ENCODE assay signal across 8 mouse cellular contexts in genomic region chr13:63565320-63566017, GRCm38 (mm10). TPM values are rescaled to one million over a fixed set of nuclear protein-coding genes. Genes with fewer than 3 reads are reported as not detected.
DNase-seq lines count a peak whose midpoint lies in the region; ATAC-seq and TF ChIP-seq lines count a peak whose summit lies in the region.

No protein-coding gene starts in this region.

- peaks cover 5% of the 10 kb centered on the region; the same call in 1 of the 2 replicates for H3K79me2 ChIP-seq in liver, adult 2 months (ENCODE audit: control insufficient read depth, insufficient read depth, low read length)

- TF ChIP-seq POLR2A in ES-Bruce4 (IDR thresholded peaks at IDR 0.05; ENCODE audit: insufficient read depth, low read length) = no peak
- no peak for TF ChIP-seq POLR2A in liver, adult 2 months (IDR thresholded peaks at IDR 0.05; ENCODE audit: extremely low read depth, insufficient read depth, low read length)
- no peak for TF ChIP-seq POLR2A in olfactory bulb, adult 2 months (IDR thresholded peaks at IDR 0.05; ENCODE audit: insufficient read depth, low read depth, low read length)

- TF ChIP-seq CTCF in ES-Bruce4 (IDR thresholded peaks at IDR 0.05; ENCODE audit: low read depth, low read length) = no peak
- no peak for TF ChIP-seq CTCF in liver, adult 2 months (IDR thresholded peaks at IDR 0.05; ENCODE audit: low read depth, low read length)
- TF ChIP-seq CTCF in olfactory bulb, adult 2 months (IDR thresholded peaks at IDR 0.05; ENCODE audit: insufficient read depth, low read depth, low read length) = no peak

- no peaks in the 10 kb centered on the region for H3K9me3 ChIP-seq in heart, embryonic 12.5 days (replicated peaks)
- H3K9me3 ChIP-seq in ES-Bruce4 (replicated peaks; ENCODE audit: control insufficient read depth, insufficient read depth, low read length, poor library complexity, severe bottlenecking) = no peaks in the 10 kb centered on the region
- no peaks in the 10 kb centered on the region for H3K9me3 ChIP-seq in heart, embryonic 16.5 days (replicated peaks; ENCODE audit: control insufficient read depth, low read length)

- peaks cover under 1% of the 10 kb centered on the region; the same call in 1 of the 2 replicates for H3K36me3 ChIP-seq in heart, embryonic 12.5 days
- peaks cover 5% of the 10 kb centered on the region; the same call in 1 of the 2 replicates for H3K36me3 ChIP-seq in ES-Bruce4 (ENCODE audit: control insufficient read depth, insufficient read depth, low read length, poor library complexity, severe bottlenecking)
- H3K36me3 ChIP-seq in heart, embryonic 16.5 days (ENCODE audit: control insufficient read depth, insufficient read depth) = no peaks in the 10 kb centered on the region
- H3K36me3 ChIP-seq in liver, adult 2 months (ENCODE audit: control insufficient read depth, insufficient read depth, low read length) = peaks cover 5% of the 10 kb centered on the region

- DNase-seq in heart, adult 18-20 months = no peak
- peak; percentile 58 for DNase-seq in cerebellum, adult 8-10 months
- no peak for DNase-seq in liver, adult 2 months (ENCODE audit: extremely low read depth, low read depth, low spot score)
- no peak for DNase-seq in ovary, postnatal 14 days (ENCODE audit: low spot score)

- H3K27ac ChIP-seq in heart, embryonic 12.5 days (ENCODE audit: poor library complexity, severe bottlenecking) = peak overlapping the region; percentile 94
- peak overlapping the region; percentile 10; the same call in 1 of the 2 replicates for H3K27ac ChIP-seq in ES-Bruce4 (ENCODE audit: insufficient read depth, low read length)
- peak overlapping the region; percentile 98 for H3K27ac ChIP-seq in heart, embryonic 16.5 days (ENCODE audit: low read length)
- peak overlapping the region; percentile 96 for H3K27ac ChIP-seq in liver, adult 2 months (replicated peaks; ENCODE audit: insufficient read depth, low read depth, low read length)
- peak overlapping the region; percentile 96 for H3K27ac ChIP-seq in olfactory bulb, adult 2 months (ENCODE audit: insufficient read depth, low read depth, low read length)

- under 1% methylated on average over 90 of the region's 99 CpGs for whole genome bisulfite sequencing in heart, embryonic 12.5 days
- under 1% methylated on average over 91 of the region's 99 CpGs for WGBS in heart, embryonic 16.5 days
- under 1% methylated on average over 91 of the region's 99 CpGs for WGBS in liver, adult 2 months
- WGBS in olfactory bulb, adult 2 months = under 1% methylated on average over 99 of the region's 99 CpGs

- no peak for ATAC-seq in heart, embryonic 12.5 days (ENCODE audit: insufficient number of reproducible peaks, low FRiP score)
- ATAC-seq in heart, embryonic 16.5 days (replicated peaks; ENCODE audit: extremely low read depth, insufficient read depth, low FRiP score) = no peak

- H3K4me1 ChIP-seq in heart, embryonic 12.5 days (replicated peaks) = peaks cover 13% of the 10 kb centered on the region
- peaks cover 2% of the 10 kb centered on the region for H3K4me1 ChIP-seq in ES-Bruce4 (ENCODE audit: control insufficient read depth, insufficient read depth, low read length)
- H3K4me1 ChIP-seq in heart, embryonic 16.5 days (ENCODE audit: control insufficient read depth, insufficient read depth, low read length) = peaks cover 27% of the 10 kb centered on the region
- peaks cover 7% of the 10 kb centered on the region for H3K4me1 ChIP-seq in liver, adult 2 months (ENCODE audit: control insufficient read depth, insufficient read depth, low read length)
- no peaks in the 10 kb centered on the region for H3K4me1 ChIP-seq in olfactory bulb, adult 2 months (ENCODE audit: control insufficient read depth, insufficient read depth, low read length)

- H3K4me2 ChIP-seq in heart, embryonic 12.5 days = peak overlapping the region; percentile 92
- H3K4me2 ChIP-seq in heart, embryonic 16.5 days (ENCODE audit: low read depth, low read length) = peak overlapping the region; percentile 75

- H3K4me3 ChIP-seq in heart, embryonic 12.5 days = peak overlapping the region; percentile 81
- peak overlapping the region; percentile 82 for H3K4me3 ChIP-seq in ES-Bruce4 (ENCODE audit: low read depth, low read length)
- H3K4me3 ChIP-seq in heart, embryonic 16.5 days (ENCODE audit: low read length) = peak overlapping the region; percentile 73
- H3K4me3 ChIP-seq in liver, adult 2 months (ENCODE audit: insufficient read depth, low read depth, low read length) = peak overlapping the region; percentile 90
- H3K4me3 ChIP-seq in olfactory bulb, adult 2 months (ENCODE audit: insufficient read depth, low read depth, low read length) = peak overlapping the region; percentile 89

- TF ChIP-seq EP300 in ES-Bruce4 (IDR thresholded peaks at IDR 0.05; ENCODE audit: insufficient read depth, low read depth, low read length) = no peak

- H3K9ac ChIP-seq in heart, embryonic 12.5 days = peak overlapping the region; percentile 95
- peak overlapping the region; percentile 94 for H3K9ac ChIP-seq in ES-Bruce4 (ENCODE audit: low read depth, poor library complexity, severe bottlenecking)
- peak overlapping the region; percentile 89 for H3K9ac ChIP-seq in heart, embryonic 16.5 days (ENCODE audit: low read length)
- peak overlapping the region; percentile 94 for H3K9ac ChIP-seq in liver, adult 2 months (ENCODE audit: low read depth, low read length)

- peaks cover 11% of the 10 kb centered on the region for H3K27me3 ChIP-seq in heart, embryonic 12.5 days (replicated peaks)
- peaks cover 2% of the 10 kb centered on the region; the same call in 1 of the 2 replicates for H3K27me3 ChIP-seq in ES-Bruce4 (ENCODE audit: control insufficient read depth, insufficient read depth, low read length, poor library complexity, severe bottlenecking)
- H3K27me3 ChIP-seq in heart, embryonic 16.5 days (ENCODE audit: control insufficient read depth, insufficient read depth, low read length) = peaks cover 13% of the 10 kb centered on the region
- no peaks in the 10 kb centered on the region for H3K27me3 ChIP-seq in liver, adult 2 months (ENCODE audit: control insufficient read depth, insufficient read depth, low read length)

RNA-seq across cellular contexts. Expression of gene Ptch1, which starts 7.9 kb away (rescaled TPM):
- polyA plus RNA-seq in heart, embryonic 12.5 days (2016; fragmentation: Nextera tagmentation; extraction: Ambion mirVana) = 6.4 and 7.5 TPM in 2 replicates
- 10 to 100 TPM in 1 of 2 experiments, 1 to 10 TPM in 1; 9.8 to 10.1 TPM for total RNA-seq in heart, adult 18-20 months (2021)
- 45.5 and 48.8 TPM in 2 replicates for polyA plus RNA-seq in ES-Bruce4 (2011; ENCODE audit: insufficient read depth, insufficient read length, low read depth, missing spikeins)
- polyA plus RNA-seq in heart, embryonic 16.5 days (2015; fragmentation: Nextera tagmentation; extraction: Ambion mirVana) = 5.6 and 7.9 TPM in 2 replicates
- total RNA-seq in liver, adult 2 months (2014; rRNA removed) = 7.5 and 14.5 TPM in 2 replicates
- polyA plus RNA-seq in liver, adult 2 months (2012; rRNA removed) = 9.3 and 10.5 TPM in 2 replicates
- not detected in 2 replicates for polyA plus RNA-seq in olfactory bulb, adult 2 months (2012; ENCODE audit: insufficient read depth, insufficient read length, low replicate concordance, missing spikeins)

Comparison
In these comparisons a context has a peak if more than half of its experiments do, and no peak if none do; other contexts are left out.
1. H3K27ac ChIP-seq: peak in every context shown above with its lines; median percentile 98 in heart, embryonic 16.5 days; 96 in liver, adult 2 months; 96 in olfactory bulb, adult 2 months; 94 in heart, embryonic 12.5 days; 10 in ES-Bruce4.